Mouse (Mus musculus) limb, embryonic 11.5 days (tissue): ENCODE measurements around the gene Patl1. TPM values are rescaled to one million over a fixed set of nuclear protein-coding genes. Genes with fewer than 3 reads are reported as not detected.
"Not testable (repeated sequence)": the region's sequence is repeated elsewhere in the genome, so short reads cannot be mapped to it uniquely, and the experiment has no call there.

Experiments used
- ATAC-seq: fragments of 200-750 bp; cut with Nextera tagmentation; 2 replicates; pipeline ENCODE4 v1.8.0; 2017; ENCODE audit warnings: low read depth; ENCODE audit not compliant: insufficient number of reproducible peaks, low FRiP score, low TSS enrichment
- DNase-seq: peaks from one replicate; pipeline ENCODE4 v3.0.0-alpha.2; 2015; ENCODE audit warnings: low spot score
- H3K27ac ChIP-seq: fragments of 300-500 bp; sonication (generic); replicated peaks from 2 replicates; pipeline ENCODE4 v1.5.1; 2014; ENCODE audit warnings: low read depth, mild to moderate bottlenecking, low read length
- H3K27me3 ChIP-seq: fragments of 300-500 bp; sonication (generic); 2 replicates; pipeline ENCODE4 v1.6.1; 2014; ENCODE audit warnings: mild to moderate bottlenecking, low read length, mixed read lengths; ENCODE audit not compliant: control insufficient read depth, insufficient read depth
- H3K36me3 ChIP-seq: fragments of 300-500 bp; sonication (generic); 2 replicates; pipeline ENCODE4 v1.6.1; 2014; ENCODE audit warnings: mild to moderate bottlenecking, low read length, moderate library complexity, mixed read lengths; ENCODE audit not compliant: control insufficient read depth, insufficient read depth
- H3K4me1 ChIP-seq: fragments of 300-500 bp; sonication (generic); 2 replicates; pipeline ENCODE4 v1.6.1; 2014; ENCODE audit warnings: low read length, mixed read lengths; ENCODE audit not compliant: control insufficient read depth, insufficient read depth
- H3K4me2 ChIP-seq: fragments of 300-500 bp; sonication (generic); 2 replicates; pipeline ENCODE4 v1.6.1; 2014; ENCODE audit warnings: low read depth, mild to moderate bottlenecking, moderate library complexity; ENCODE audit not compliant: severe bottlenecking
- H3K4me3 ChIP-seq: fragments of 300-500 bp; sonication (generic); 2 replicates; pipeline ENCODE4 v1.5.1; 2014; ENCODE audit warnings: low read depth, low read length
- H3K9ac ChIP-seq: fragments of 300-500 bp; sonication (generic); 2 replicates; pipeline ENCODE4 v1.6.1; 2014; ENCODE audit warnings: mild to moderate bottlenecking, low read length
- H3K9me3 ChIP-seq: fragments of 300-500 bp; sonication (generic); 2 replicates; pipeline ENCODE4 v1.6.1; 2016; ENCODE audit warnings: low read length; ENCODE audit not compliant: control insufficient read depth
- WGBS: fragments of 180-500 bp; shearing (Covaris S2); extraction: QIAGEN DNeasy Blood & Tissue Kit; methylation state at CpG from one replicate; pipeline ENCODE4 v1.1.7; 2014; 5-methylcytosine and 5-hydroxymethylcytosine counted together
- polyA plus RNA-seq: library from polyadenylated mRNA; unstranded; fragments of >200 nt; fragmentation: Nextera tagmentation; extraction: Ambion mirVana; gene quantifications from 2 replicates; pipeline ENCODE4 v1.2.1, GENCODE M21; 2014

Gene Patl1
- polyA plus RNA-seq, 1 experiment from 2014 or later, result 25.6 TPM

DNA sequence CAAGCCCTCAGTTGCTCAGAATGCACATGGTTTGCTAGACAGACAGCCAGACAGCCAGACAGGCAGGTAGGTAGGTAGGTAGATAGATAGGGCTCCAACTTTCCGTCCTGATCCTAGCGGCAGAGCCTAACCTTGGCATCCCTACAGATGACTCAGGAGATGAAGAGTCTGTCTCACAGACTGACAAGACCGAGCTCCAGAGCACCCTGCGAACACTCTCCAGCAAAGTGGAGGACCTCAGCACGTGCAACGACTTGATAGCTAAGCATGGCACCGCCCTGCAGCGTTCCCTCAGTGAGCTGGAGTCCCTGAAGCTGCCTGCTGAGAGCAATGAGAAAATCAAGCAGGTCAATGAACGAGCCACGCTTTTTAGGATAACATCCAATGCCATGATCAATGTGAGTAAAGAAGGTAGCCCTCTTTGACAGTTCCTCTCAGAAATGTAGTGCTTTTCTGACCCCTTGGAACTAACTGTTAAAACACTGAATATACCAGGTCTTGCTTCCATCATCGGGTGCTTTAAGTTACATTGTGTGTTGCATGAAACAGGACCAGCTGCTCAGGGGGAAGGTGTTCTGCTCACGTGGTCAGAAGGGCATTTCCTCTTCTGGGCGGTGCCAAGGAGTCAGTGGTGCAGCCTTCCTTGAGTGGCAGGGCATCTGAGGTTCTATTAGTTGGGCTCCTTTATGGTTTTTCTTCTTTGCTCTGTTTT lies 61.5 kb downstream of the Patl1 start:
- WGBS, result 88% methylated on average over 13 of the region's 13 CpGs

DNA sequence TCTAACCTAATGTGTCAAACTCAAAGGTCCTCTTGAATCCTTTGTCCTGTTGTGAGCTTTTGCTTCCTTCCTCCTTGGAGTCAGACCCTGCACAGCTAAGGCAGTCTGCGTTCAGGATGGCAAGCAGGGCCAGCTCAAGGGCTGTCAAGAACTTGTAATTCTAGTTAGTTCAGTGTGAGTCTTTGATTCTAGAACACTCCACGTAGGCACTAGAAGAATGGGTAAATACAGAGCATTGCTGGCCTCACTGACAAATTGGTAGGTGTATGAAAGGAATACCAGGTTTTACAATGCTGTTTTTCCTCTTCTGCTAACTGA lies 62.0 kb downstream of the Patl1 start:
- Histone ChIP-seq H3K4me2 (no peak overlapping the region), H3K9ac (no peak overlapping the region), H3K27me3 (no peaks in the 10 kb centered on the region), H3K4me3 (no peak overlapping the region), H3K4me1 (no peaks in the 10 kb centered on the region), H3K27ac (no peak overlapping the region), H3K36me3 (peaks cover 20% of the 10 kb centered on the region), H3K9me3 (no peaks in the 10 kb centered on the region)
- DNase-seq (no peak), ATAC-seq (no peak)
- 90% methylated on average over 2 of the region's 2 CpGs for WGBS

More for the DNA sequence above, 61.5 kb downstream of the Patl1 start:
- no peak for DNase-seq
- Histone ChIP-seq H3K4me1 (no peaks in the 10 kb centered on the region), H3K4me3 (no peak overlapping the region), H3K9me3 (no peaks in the 10 kb centered on the region), H3K27ac (no peak overlapping the region), H3K36me3 (peaks cover 20% of the 10 kb centered on the region), H3K9ac (no peak overlapping the region), H3K27me3 (no peaks in the 10 kb centered on the region), H3K4me2 (no peak overlapping the region)
- no peak for ATAC-seq

DNA sequence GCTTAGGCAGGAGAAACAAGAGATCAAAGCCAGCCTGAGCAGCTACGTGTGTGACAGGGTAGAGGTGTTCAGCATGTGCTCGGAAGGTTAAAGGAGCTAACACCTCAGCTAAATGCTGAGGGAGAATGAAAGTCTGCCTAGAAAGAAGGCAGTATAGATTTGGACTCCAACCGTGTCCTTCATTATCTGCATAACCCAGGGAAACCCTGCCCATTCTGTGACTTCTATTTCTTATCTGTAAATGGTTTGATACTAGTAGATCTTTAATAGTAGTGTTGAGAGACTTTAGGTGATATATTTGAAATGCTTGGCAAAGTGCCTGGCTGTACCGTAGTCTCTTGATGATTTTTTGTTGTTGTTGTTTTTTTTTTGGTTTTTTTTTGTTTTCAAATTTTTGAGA lies 63.5 kb downstream of the Patl1 start:
- ATAC-seq (no peak), DNase-seq (no peak)
- no peaks in the 10 kb centered on the region for H3K27me3 ChIP-seq
- no peak overlapping the region for H3K27ac ChIP-seq
- H3K36me3 ChIP-seq, result peaks cover 24% of the 10 kb centered on the region
- WGBS, result 83% methylated on average over 4 of the region's 4 CpGs
- no peak overlapping the region for H3K4me3 ChIP-seq
- H3K4me2 ChIP-seq, result no peak overlapping the region
- no peaks in the 10 kb centered on the region for H3K9me3 ChIP-seq
- no peaks in the 10 kb centered on the region for H3K4me1 ChIP-seq
- no peak overlapping the region for H3K9ac ChIP-seq

DNA sequence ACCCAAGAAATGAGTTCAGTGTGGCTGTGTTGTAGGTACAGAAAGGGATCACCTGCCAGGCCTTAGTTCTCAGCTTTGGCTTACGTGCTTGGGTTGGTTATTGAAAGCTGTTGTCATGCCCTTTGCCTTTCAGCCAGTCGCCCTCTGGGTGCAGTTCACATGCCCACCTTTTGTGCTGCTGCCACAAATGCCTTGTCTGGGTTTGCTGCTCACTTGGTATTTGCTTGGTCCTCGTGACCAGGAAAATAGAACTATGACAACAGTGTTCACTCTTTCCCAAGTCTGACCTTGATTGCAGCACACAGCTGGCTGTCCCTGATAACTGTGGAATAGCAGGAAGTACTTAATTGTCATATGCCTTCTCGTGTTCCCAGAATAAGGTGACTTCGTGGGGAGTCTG lies 65.2 kb downstream of the Patl1 start:
- no peak overlapping the region for H3K4me3 ChIP-seq
- H3K36me3 ChIP-seq, result peaks cover 22% of the 10 kb centered on the region
- no peaks in the 10 kb centered on the region for H3K4me1 ChIP-seq
- 83% methylated on average over 5 of the region's 5 CpGs for WGBS
- ATAC-seq (no peak), DNase-seq (no peak)
- H3K27me3 ChIP-seq, result no peaks in the 10 kb centered on the region
- H3K27ac ChIP-seq, result no peak overlapping the region
- no peak overlapping the region for H3K4me2 ChIP-seq
- no peak overlapping the region for H3K9ac ChIP-seq
- no peaks in the 10 kb centered on the region for H3K9me3 ChIP-seq

DNA sequence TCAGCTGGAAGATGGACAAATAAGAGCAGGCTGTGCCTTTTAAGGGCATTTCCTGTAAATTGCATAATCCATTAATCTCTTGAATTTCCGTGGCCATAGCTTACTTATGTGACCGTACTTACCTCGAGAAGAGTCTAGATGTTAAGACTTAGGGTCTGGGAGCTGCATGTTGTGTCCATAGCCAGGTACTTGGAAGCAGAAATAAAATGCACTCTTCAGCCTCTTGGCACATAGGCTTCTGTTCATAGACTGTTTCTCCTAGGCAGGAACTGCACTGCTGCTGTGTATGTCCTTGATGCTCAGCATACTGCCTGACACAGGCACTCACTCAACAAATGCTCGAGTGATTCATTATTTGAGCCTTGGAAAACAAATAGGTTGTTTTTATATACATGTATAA lies 68.3 kb downstream of the Patl1 start:
- Histone ChIP-seq H3K27ac (no peak overlapping the region), H3K4me2 (no peak overlapping the region), H3K27me3 (no peaks in the 10 kb centered on the region), H3K4me3 (no peak overlapping the region), H3K4me1 (no peaks in the 10 kb centered on the region), H3K9ac (no peak overlapping the region), H3K9me3 (no peaks in the 10 kb centered on the region), H3K36me3 (peaks cover 22% of the 10 kb centered on the region)
- DNase-seq (no peak), ATAC-seq (no peak)
- WGBS, result 90% methylated on average over 4 of the region's 4 CpGs

DNA sequence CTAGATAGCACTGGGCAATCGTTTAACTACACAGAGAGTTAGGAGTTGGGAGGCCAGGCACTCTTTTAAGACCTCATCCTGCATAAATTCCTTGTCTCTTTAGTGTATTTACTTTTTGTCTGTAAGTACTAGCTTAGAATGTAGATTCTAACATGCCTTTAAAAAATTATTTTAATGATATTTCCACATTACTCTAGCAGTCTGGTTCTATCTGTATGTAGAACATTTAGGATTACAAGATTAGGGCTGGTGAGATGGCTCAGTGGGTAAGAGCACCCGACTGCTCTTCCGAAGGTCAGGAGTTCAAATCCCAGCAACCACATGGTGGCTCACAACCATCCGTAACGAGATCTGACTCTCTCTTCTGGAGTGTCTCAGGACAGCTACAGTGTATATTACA lies 72.4 kb downstream of the Patl1 start:
- H3K4me2 ChIP-seq, H3K9ac ChIP-seq, H3K4me1 ChIP-seq, H3K27ac ChIP-seq, H3K27me3 ChIP-seq, H3K9me3 ChIP-seq, H3K4me3 ChIP-seq, DNase-seq, ATAC-seq: not testable (repeated sequence)
- 89% methylated on average over 5 of the region's 5 CpGs for WGBS
- peaks cover 20% of the 10 kb centered on the region for H3K36me3 ChIP-seq

DNA sequence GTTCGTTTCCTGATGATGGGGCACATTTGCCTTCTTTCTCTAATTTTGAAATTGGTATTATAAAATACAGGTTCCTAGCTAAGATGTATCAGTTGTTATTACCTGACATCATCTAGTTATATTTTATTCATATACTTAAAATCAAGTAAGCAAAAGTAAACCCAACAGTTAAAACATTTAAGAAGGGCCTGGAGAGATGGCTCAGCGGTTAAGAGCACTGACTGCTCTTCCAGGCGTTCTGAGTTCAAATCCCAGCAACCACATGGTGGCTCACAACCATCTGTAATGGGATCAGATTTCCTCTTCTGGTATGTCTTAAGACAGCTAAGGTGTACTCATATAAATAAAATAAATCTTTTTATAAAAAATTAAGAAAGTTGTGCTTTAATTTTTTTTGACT lies 75.6 kb downstream of the Patl1 start:
- Histone ChIP-seq H3K9me3 (no peaks in the 10 kb centered on the region), H3K36me3 (peaks cover 20% of the 10 kb centered on the region), H3K4me3 (no peak overlapping the region), H3K27ac (no peak overlapping the region), H3K4me2 (no peak overlapping the region), H3K27me3 (no peaks in the 10 kb centered on the region), H3K4me1 (no peaks in the 10 kb centered on the region), H3K9ac (no peak overlapping the region)
- no peak for ATAC-seq
- WGBS, result 92% methylated on average over 3 of the region's 3 CpGs
- no peak for DNase-seq

DNA sequence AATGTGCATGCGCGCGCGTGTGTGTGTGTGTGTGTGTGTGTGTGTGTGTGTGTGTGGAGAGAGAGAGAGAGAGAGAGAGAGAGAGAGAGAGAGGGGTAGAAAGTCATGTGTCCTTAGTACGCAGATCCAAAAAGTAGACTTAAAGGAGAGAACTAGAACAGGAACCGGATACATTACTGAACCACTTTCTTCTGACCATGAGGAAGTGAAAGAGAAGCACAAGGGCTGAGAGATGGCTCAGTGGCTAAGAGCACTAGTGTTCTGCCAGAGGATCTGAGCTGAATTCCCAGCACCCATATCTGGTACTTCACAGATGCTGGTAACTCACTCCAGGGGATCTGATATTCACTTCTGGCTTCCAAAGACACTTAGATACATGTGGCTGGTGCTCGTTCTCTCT lies 77.1 kb downstream of the Patl1 start:
- Histone ChIP-seq H3K4me2 (no peak overlapping the region), H3K36me3 (peaks cover 13% of the 10 kb centered on the region), H3K4me3 (no peak overlapping the region), H3K4me1 (no peaks in the 10 kb centered on the region), H3K27me3 (no peaks in the 10 kb centered on the region), H3K9me3 (no peaks in the 10 kb centered on the region), H3K9ac (no peak overlapping the region), H3K27ac (no peak overlapping the region)
- WGBS, result 97% methylated on average over 7 of the region's 7 CpGs
- DNase-seq (no peak), ATAC-seq (no peak)

DNA sequence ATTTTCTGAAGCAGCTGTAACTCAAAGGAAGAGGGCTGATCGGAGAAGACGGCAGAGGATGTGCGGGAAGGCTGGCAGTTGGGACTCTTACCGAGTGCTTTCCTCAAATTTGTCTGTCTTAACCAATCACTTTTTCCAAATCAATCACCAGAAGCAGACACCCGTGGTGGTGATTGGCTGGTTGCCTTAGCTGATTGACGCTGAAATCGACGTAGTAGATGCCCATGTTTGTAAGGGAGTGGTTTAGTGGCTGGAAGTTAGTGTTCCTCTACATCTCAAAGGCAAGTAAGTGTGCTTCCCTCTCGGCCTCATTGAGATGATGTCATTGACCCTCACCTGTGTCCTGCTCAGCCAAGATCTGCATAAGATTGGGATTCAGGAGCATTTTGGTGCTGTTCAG lies 79.8 kb downstream of the Patl1 start:
- Histone ChIP-seq H3K4me2 (no peak overlapping the region), H3K27ac (no peak overlapping the region), H3K9me3 (no peaks in the 10 kb centered on the region), H3K27me3 (no peaks in the 10 kb centered on the region), H3K4me1 (no peaks in the 10 kb centered on the region), H3K36me3 (peaks cover 11% of the 10 kb centered on the region), H3K4me3 (no peak overlapping the region), H3K9ac (no peak overlapping the region)
- no peak for ATAC-seq
- WGBS, result 95% methylated on average over 9 of the region's 9 CpGs
- no peak for DNase-seq
